20 mouse cellular contexts compared by ENCODE assay signal in the genomic region with DNA sequence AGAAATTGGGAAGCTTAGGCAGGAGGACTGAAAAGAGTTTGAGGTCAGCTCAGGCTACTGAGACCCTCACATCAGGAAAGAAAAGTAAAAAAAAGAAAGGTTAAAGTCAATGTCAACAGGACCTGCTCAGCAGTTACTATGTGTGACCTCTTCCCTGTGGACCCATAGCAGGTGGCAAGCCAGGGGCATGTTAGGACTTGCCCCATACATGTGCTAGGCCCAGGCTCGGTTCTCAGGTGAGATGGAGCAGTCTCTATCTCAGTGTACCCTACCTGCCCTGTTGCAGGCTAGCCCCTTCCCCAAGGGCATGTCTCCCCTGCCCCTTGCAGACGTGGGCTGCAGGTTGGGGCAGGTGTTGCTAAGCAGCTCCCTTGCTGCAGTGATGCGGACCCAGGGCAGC.
"Had no signal": no experiment of that assay in that cellular context is flagged by ENCODE, and none has a peak within 500 bp of the region (broad histone marks: within the 10 kb centered on the region; RNA-seq: fewer than 3 reads in every experiment).

No protein-coding gene starts in this region.

- H3K4me1 ChIP-seq: limb, embryonic 10.5 days; limb, embryonic 13.5 days; midbrain, embryonic 12.5 days; neural tube, embryonic 13.5 days had no signal

- ATAC-seq: midbrain, embryonic 16.5 days had no signal

- H3K27ac ChIP-seq: limb, embryonic 10.5 days; limb, embryonic 13.5 days; liver, embryonic 13.5 days; midbrain, embryonic 12.5 days; neural tube, embryonic 13.5 days had no signal

- H3K4me3 ChIP-seq: limb, embryonic 10.5 days; limb, embryonic 13.5 days; liver, embryonic 13.5 days; midbrain, embryonic 12.5 days; myocyte; neural tube, embryonic 13.5 days had no signal

- H3K4me2 ChIP-seq: limb, embryonic 13.5 days; liver, embryonic 13.5 days; midbrain, embryonic 12.5 days; neural tube, embryonic 13.5 days had no signal

- H3K27me3 ChIP-seq: limb, embryonic 13.5 days; liver, embryonic 13.5 days; midbrain, embryonic 12.5 days; neural tube, embryonic 13.5 days had no signal

- H3K9ac ChIP-seq: limb, embryonic 13.5 days; liver, embryonic 13.5 days; midbrain, embryonic 12.5 days; neural tube, embryonic 13.5 days had no signal

- H3K9me3 ChIP-seq: limb, embryonic 10.5 days; limb, embryonic 13.5 days; liver, embryonic 13.5 days; midbrain, embryonic 12.5 days; neural tube, embryonic 13.5 days had no signal

- DNase-seq: kidney, adult 18-20 months; kidney, adult 9 months; kidney, postnatal 14 days; kidney, postnatal 4 days; liver; liver, embryonic 13.5 days; lung, adult 2 months; lung, postnatal 14 days; lung, postnatal 4 days; retina, postnatal 1 day; right cerebral cortex, postnatal 25 days; spleen, adult 18-20 months; thymus, adult 18-20 months; thymus, postnatal 36 days had no signal
